Mouse (Mus musculus) lung, adult 18-20 months (tissue): Measurements from ENCODE around the gene Thsd4.
"Not testable (repeated sequence)": the region's sequence is repeated elsewhere in the genome, so short reads cannot be mapped to it uniquely, and the experiment has no call there.

Source experiments
- DNase-seq, 2 experiments: peaks; one replicate each; pipeline ENCODE4 v3.0.0; 2022; ENCODE audit warnings: mixed read lengths in 2 of 2

The Thsd4 gene

DNA sequence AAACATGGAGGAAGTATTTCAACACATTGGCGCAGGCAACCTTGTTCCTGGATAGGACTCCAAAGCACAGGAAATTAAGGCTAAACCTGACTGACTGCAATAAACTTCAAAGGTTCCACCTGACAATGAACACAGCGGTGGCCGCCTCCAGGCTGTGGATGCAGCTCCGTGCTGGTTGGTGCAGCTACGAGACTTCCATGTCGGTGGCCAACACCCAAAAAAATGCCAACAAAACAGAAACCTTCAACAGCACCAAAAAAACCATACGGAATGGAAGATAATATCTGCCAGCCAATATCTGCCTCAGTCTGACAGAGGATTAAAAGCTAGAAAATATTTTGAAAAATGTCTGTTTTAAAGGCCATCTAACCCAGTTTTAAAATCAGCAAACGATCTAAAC, 583.3 kb downstream of the Thsd4 start:
- no peak for DNase-seq

- DNase-seq = not testable (repeated sequence)
Measured at GRCm38 (mm10) chr9:59935866-59936265, 586.0 kb downstream of the Thsd4 start.

GRCm38 (mm10) chr9:59930248-59930647, 591.6 kb downstream of the Thsd4 start:
- DNase-seq = no peak
